Mouse (Mus musculus): ENCODE results near the gene Map2k4.

Map2k4 gene

GRCm38 (mm10) chr11:65773535-65773934, 14.6 kb downstream of the Map2k4 start:
- DNase-seq: no peak

- DNase-seq: no peak
Measured at GRCm38 (mm10) chr11:65771546-65771945, 16.6 kb downstream of the Map2k4 start.

DNA sequence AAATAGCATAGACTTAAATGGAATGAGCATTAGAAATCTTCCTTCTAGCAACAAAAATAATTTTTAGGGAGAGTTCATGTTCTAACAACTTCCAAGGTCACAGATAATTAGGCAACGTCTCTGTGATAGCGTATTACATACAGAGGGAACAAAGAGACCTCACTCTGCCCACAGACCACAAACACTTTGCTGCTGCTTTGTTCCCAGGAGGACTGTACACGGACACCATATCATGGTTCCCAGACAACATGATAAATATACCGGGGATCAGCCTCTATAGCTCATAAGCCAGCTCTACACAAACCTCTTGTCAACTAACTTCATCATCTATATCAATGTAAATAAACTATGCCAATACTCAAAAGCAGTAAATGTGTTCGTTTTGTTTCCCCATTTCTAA, 18.1 kb downstream of the Map2k4 start:
- DNase-seq: no peak

DNA sequence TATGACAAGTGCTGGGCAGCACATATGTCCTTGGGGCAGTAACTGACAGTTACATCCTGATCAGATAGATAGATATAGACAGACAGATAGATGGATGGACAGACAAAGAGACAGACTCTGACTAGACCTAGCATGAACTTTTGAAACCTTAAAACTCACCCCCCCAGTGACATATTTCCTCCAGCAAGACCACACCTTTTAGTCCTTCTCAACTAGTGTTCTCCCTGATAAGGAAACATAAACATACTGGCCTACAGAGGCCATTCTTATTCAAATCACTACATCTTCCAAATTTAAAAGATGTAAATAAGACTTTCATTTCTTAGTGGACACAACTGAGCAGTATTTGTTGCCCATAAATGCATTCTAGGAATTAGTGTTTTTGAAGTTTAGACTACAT, 19.7 kb downstream of the Map2k4 start:
- no peak for DNase-seq

GRCm38 (mm10) chr11:65760912-65761311, 27.2 kb downstream of the Map2k4 start:
- no peak for DNase-seq

GRCm38 (mm10) chr11:65759350-65759749, 28.7 kb downstream of the Map2k4 start:
- no peak for DNase-seq

DNA sequence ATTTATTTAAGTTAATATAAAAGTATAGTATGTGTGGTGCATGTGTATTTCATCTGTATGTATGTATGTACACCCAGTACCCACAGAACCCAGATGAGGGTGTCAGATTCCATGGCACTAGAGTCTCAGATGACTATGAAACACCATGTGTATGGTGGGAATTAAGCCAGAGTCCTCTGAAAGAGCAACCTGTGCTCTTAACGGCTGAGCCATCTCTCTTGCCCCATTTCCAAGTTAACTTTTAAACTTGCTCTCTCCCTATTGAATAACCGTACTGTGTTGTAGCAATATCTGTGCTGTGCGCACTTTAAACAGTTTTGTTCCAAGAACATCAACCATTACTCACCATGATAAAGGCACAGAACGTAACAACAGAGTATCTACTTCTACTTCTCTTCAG, 33.9 kb downstream of the Map2k4 start:
- DNase-seq: no peak

- DNase-seq: no peak
Measured at GRCm38 (mm10) chr11:65753593-65753992, 34.5 kb downstream of the Map2k4 start.

DNA sequence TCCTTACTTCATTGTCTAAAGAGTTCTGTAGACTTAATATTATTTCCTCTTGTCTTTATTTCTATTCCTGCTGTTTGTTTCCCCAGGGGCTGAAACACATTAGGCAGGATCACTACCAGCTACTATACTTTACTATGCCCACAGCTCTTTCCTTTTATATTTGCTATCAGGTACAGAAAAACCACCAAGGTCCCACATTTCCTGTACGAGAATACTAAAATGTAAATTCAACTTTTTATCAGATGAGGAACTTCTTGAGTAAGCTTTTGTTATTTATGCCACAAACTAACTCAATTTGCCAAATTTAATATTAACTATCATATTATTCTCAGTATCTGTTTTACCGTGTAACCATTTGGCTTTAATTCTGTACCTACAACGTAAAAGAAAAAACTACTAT, 37.6 kb downstream of the Map2k4 start:
- DNase-seq: no peak

DNA sequence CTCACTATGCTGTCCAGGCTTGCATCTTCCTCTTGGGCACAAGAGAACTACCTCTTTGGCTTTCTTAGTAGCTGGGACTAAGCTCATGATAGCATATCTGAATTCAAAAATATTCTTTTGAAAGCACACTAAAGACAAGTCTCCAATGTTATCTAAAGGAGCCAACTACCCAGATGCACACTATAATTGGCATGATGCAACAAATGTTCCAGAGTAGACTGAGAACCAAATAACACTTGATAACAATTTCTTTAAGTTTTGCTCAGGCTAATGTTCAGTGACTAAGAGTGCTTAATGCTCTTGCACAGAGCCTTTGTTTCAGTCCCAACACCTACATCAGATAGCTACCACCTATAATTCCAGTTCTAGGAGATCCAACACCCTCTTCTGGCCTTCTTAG, 40.7 kb downstream of the Map2k4 start:
- no peak for DNase-seq

- no peak for DNase-seq
Measured at GRCm38 (mm10) chr11:65745707-65746333, 42.3 kb downstream of the Map2k4 start.

DNA sequence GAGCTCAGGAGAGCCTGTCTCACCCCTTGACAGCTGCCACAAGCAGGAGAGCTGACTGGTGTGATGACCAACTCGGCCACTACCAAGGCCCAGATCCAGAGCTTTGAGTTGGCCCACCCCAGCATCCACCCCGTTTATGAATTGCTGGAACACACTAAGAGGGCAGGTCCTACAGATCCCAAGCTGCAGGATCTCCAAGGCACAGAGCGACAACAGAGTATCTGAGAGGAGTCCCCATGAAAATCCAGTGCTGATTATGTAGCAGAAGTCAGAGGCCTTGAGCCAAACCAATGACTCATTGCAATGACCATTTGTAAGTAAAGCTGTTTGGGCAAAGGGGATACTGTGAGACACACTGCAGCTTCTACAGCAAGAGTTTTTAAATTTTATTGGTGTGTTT, 44.2 kb downstream of the Map2k4 start:
- no peak for DNase-seq

- DNase-seq: no peak
Measured at GRCm38 (mm10) chr11:65740811-65741210, 47.3 kb downstream of the Map2k4 start.

- DNase-seq: no peak
Measured at GRCm38 (mm10) chr11:65740390-65740789, 47.7 kb downstream of the Map2k4 start.

- DNase-seq: no peak
Measured at GRCm38 (mm10) chr11:65739880-65740279, 48.2 kb downstream of the Map2k4 start.

DNA sequence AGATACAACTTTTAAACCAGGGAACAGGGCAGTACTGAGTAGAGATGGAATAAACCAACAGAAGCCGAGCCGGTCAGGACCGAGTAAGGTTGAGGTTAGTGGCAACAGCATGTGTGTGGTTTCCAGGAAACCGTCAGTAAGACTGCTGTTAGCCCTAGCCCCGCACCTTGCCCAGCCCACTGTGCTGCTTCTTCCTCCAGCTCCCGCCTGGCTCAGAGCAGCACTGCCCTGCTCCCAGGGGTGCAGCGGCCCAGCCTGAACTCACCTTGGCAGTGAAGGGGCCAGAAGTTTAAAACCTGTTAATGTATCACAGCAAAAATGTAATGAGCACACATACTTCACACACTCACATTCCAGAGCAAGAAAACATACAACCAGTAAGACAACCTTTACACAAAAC, 53.4 kb downstream of the Map2k4 start:
- no peak for DNase-seq

DNA sequence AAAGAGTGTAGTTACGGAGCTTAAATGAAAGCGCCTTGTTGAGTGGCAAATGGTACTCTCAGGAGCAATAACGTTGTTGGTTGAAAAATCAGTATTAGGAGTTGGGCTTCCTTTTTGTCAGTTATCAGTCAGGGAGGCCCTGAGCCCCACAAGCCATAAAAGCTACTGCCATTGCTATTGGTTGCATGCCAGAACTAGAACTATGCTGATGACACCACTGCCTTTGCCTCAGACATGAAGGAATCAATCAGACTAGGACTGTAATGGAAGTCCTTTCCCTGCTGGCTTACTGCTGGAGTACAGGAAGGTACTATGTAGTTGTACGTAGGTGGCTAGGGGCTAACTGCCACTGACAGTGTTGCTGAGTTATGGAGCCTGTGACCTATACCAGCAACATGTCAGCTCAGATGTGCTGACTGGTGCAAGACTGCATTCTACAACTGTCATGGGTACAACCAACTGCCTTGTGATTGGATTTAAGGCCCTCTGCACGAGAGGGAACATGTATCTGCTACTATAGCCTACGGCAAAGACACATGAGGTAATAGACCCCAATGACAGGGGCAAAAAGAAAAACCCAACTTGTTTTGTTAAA, 58.4 kb downstream of the Map2k4 start:
- DNase-seq: no peak

- no peak for DNase-seq
Measured at GRCm38 (mm10) chr11:65728906-65729305, 59.2 kb downstream of the Map2k4 start.

DNA sequence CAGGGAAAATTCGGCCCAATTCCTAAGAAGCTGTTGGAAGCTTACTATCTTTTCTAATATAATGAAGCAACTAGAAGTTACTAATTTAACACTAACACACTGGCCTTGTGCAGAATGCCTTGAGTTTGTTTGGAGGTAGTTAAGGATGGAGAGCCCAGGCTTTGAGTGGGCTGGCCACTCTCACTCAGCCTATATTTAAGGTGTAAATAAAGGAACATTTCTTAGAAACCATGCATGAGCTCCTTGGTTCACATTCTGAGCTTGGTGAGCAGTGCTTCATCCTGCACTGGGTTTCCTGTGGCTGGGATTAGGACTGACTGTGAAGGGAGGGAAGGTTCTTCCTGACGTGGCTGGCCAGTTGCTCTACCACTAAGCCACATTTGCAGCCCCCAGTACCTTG, 64.4 kb downstream of the Map2k4 start:
- no peak for DNase-seq

DNA sequence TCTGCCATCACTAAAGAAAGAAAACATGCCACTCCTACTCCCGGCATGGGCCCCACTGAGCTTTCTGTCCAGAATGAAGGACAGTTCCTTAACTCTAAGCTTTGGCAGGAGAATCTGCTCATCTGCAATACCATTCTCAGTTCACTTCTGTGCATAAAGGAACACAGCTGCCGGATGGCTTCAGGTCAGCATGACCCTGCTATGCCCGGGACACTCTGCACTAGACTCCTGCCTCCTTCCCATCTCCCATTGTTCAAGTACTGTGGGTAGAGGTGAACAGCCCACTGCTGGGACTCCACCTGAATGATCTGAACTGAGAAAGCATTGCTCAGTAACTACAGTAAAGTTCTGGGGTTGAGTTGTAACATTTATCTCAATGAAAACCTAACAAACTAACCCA, 66.5 kb downstream of the Map2k4 start:
- no peak for DNase-seq

DNA sequence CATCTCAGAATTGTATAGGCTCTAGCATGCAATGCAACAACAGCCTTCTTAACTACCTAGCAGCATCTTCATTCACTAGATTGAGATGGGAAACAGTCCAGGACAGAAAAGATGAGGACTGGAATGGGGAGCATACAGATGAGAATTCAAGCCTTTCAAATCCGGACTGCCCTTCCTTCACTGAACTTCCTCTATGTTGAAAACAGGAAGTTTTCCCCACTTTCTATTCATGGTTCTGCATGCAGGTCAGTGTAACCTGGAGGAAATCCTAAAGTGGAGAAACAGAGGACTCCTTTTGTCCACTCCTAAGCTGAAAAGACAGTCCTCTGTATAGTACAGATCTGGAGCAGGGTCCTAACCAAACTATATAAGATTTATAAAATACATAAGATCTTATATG, 68.1 kb downstream of the Map2k4 start:
- DNase-seq: no peak

DNA sequence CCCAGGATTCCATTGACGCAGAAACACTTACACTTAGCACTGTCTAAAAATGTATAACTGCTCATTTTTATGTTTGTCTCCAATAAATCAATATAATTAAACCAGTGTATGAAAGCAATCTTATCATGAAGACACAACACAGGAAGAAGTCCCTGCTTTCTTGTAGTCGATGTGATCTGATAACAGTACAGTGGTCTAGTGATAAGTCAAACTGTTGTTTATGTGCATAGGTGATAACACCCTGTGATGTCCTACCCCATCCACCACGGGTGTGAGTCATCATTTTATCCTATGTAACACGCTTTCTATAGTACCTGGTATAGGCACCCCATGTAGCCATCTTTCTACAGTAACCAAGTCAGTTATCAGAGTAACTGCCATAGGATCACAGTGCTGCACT, 74.3 kb downstream of the Map2k4 start:
- DNase-seq: no peak

DNA sequence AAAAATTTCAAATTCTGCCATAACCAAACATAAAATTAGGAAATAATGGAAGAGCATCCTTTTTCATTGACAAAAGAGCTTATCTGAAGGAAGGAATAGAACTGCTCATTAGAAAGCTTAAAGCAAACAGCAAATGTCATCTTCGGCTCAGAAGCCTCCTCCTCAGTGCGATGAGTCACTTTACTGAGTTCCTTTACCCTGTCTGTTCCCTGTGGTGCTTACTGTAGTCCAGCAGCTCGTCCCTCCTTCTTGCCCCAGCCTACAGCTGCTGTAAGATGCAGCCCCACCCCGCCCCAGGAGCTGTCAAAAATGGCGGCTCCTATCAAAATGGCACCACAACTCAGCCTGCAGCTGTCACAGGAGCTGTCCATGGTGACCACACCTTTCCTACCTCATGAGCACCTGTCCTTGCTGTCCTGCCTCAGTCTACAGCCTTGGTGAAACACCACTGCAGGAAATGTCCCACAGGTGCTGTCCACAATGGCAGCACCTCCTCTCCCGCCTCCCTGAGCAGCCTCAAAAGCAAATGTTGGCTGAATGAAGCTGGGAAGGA, 75.3 kb downstream of the Map2k4 start:
- DNase-seq: no peak

DNA sequence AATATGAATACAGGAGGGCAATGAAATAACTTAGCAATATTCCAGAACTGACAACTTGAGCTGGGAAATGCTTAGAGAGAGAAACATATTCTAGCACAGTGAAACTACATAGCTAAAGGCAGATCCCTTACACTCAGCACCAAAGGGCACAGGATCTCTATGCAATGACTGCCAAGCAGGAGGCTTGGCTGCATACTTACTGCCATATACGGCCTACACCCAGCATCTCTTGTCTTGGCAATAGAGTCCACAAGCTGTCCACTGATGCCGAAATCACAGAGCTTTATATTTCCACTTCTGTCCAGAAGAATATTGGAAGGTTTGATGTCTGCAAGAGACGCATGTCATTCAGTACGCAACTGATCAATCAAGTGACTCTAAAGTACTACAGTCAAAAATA, 81.3 kb downstream of the Map2k4 start:
- no peak for DNase-seq

- DNase-seq: no peak
Measured at GRCm38 (mm10) chr11:65706176-65706575, 81.9 kb downstream of the Map2k4 start.
